Mouse (Mus musculus) heart, postnatal 10 days (tissue): Measurements from ENCODE around the gene Bace1. TPM values are rescaled to one million over a fixed set of nuclear protein-coding genes. Genes with fewer than 3 reads are reported as not detected.
"Not testable (repeated sequence)": the region's sequence is repeated elsewhere in the genome, so short reads cannot be mapped to it uniquely, and the experiment has no call there.

ENCODE experiments used
- DNase-seq, 2 experiments: peaks; one replicate each; pipeline ENCODE4 v3.0.0; 2021
- intact Hi-C: fragments of 180-260 bp; cut with DNase I; formaldehyde crosslinking; loops from one replicate; pipeline ENCODE4 v1.15.1; 2025
- total RNA-seq, 2 experiments: library from RNA; stranded (reverse); gene quantifications; 2 replicates each; pipeline ENCODE4 v1.2.3; 2021

Bace1 gene
- total RNA-seq, 2 experiments from 2014 or later, result 43.7 to 55.0 TPM

- intact Hi-C loops, result no loop called here
- DNase-seq, result no peak
Measured at GRCm38 (mm10) chr9:45832898-45833297, 5.5 kb upstream of the Bace1 start.

DNA sequence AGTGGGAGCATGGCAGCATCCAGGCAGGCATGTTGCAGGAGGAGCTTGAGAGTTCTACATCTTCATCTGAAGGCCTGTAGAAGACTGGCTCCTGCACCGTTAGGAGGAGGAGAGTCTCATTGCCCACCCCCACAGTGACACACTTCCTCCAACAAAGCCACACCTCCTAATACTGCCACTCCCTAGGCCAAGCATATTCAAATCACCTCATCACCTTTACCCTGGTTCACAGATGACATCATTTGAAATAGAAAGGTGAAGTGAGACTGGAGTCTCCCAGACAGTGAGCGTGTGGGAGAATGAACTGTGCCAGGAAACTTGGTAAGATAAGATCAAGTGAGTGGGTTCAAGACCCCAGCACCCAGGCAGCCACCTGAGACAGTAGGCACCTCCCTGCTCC is 4.9 kb upstream of the Bace1 start:
- intact Hi-C loops, result no loop called here
- no peak for DNase-seq

DNA sequence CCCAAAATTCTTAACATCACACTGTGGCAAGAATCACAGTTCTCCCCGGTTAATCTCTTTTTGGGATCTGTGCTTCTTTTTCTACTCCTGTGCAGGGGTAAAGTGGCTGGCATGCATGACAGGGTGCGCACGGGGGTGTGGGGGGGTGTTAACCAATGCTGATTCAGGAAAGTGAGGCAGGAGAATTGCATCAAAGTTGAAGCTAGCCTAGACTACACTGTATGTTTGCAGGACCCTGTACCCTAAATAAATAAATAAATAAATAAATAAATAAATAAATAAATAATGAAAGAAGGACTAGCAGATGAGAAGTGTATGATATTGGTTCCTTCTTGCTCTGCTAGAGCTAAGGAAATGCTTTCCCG is 329 bp upstream of the Bace1 start:
- intact Hi-C loops, result no loop called here
- DNase-seq, result no peak

DNA sequence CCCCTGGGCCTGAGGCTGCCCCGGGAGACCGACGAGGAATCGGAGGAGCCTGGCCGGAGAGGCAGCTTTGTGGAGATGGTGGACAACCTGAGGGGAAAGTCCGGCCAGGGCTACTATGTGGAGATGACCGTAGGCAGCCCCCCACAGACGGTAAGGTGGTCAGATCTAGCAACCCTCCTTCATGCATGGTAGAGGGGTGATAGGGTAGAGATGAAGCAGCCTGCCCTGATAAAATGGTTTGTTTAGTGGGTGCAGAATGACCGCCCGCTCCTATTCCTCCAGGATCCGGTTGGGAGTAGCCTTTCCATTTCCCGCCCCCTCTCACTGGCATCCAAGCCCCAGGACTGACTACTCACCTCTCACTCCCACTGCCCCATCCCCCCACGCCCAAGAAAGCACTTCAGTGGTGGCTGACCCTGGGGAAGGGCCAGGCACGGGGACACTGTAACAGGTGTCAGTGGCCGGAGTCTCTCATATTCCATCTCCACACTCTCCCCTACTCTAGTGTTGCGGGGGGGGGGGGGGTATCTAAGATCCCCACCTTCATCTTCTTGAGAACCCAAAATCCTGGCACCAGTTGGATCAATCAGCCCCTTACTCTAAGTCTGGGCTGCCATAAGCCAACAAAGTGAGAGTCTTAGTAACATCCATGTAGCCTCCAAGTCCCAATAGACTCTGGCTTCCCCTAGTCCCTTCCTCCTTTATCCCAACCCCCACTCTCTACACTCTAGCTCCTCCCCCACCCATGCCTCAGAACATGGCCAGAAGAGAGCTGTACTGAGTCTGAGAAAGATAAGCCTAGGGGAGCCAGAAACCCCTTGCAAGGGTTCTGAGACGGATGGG is 980 bp downstream of the Bace1 start:
- intact Hi-C loops, result no loop called here

DNA sequence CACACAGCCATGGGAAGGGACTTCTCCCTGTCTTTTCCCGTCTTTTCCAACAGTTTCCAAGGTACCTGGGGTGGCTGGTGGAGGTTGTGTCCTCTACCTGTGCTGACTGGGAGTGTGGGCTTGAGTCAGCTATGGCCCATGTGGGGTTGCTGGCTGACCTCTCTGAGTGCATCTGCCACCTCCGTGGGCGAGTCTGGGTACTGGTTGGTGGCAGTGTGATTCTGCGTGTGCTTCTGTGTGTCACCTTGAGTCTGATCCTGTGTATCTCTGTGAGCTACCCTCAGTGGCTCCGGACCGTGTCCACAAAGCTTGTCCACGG is 1.6 kb downstream of the Bace1 start:
- intact Hi-C loops, result loop anchor here (5.0 kb wide), 1 partner anchor 37 kb away; no protein-coding TSS in a partner anchor
- DNase-seq, result peak in 1 of 2 experiments; percentile 31

More for the DNA sequence above, 980 bp downstream of the Bace1 start:
- peak in 1 of 2 experiments; percentile 45 for DNase-seq

- DNase-seq, result peak in 1 of 2 experiments; percentile 50
- intact Hi-C loops, result loop anchor here (5.0 kb wide), 1 partner anchor 37 kb away; no protein-coding TSS in a partner anchor
Measured at GRCm38 (mm10) chr9:45840331-45840730, 2.0 kb downstream of the Bace1 start.

DNA sequence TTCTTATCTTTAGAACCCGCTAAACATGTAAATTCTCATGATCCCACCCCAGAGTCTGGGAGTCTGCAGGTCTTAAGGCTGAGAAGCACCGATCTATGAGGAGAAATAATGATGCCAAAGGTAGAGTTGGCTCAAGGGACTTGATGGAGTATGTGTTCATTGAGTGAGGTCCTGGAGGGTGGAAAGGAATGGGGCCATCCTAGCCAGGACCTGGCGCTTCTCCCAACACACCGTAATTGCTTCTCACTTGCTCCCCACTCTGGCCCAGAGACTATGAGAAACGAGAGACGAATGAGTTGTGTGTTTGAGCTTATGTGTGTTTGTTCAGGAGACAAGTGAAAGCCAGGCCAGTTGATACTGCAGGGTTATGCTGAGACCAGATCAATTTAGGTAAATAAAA is 3.1 kb downstream of the Bace1 start:
- intact Hi-C loops, result loop anchor here (5.0 kb wide), 1 partner anchor 36 kb away; no protein-coding TSS in a partner anchor
- DNase-seq, result no peak

GRCm38 (mm10) chr9:45843007-45843406 is 4.6 kb downstream of the Bace1 start:
- no peak for DNase-seq
- intact Hi-C loops, result loop anchor here (5.0 kb wide), 1 partner anchor 34 kb away; no protein-coding TSS in a partner anchor

DNA sequence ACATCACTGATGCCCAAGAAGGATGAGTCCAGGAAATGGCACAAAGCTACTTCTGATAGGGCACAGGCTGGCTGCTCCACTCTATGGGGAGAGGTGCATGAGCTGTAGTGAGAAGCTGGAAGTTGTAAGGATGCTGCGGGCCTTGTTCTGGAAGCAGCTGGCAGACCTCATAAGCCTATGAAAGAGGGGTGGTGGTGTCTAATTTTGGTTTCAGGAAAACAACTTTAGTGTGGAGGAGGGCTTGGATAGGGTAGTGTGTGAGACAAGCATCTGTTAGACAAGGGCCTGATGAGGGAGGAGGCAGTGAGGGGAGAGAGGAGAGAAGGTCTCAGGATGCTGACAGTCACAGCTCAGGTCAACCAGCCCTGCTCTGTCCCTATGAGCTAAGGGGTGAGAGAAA is 5.4 kb downstream of the Bace1 start:
- DNase-seq, result no peak
- intact Hi-C loops, result loop anchor here (5.0 kb wide), 1 partner anchor 34 kb away; no protein-coding TSS in a partner anchor

GRCm38 (mm10) chr9:45845541-45845940 is 7.2 kb downstream of the Bace1 start:
- no peak for DNase-seq
- intact Hi-C loops, result no loop called here

GRCm38 (mm10) chr9:45846176-45846575 is 7.8 kb downstream of the Bace1 start:
- intact Hi-C loops, result not testable (repeated sequence)

DNA sequence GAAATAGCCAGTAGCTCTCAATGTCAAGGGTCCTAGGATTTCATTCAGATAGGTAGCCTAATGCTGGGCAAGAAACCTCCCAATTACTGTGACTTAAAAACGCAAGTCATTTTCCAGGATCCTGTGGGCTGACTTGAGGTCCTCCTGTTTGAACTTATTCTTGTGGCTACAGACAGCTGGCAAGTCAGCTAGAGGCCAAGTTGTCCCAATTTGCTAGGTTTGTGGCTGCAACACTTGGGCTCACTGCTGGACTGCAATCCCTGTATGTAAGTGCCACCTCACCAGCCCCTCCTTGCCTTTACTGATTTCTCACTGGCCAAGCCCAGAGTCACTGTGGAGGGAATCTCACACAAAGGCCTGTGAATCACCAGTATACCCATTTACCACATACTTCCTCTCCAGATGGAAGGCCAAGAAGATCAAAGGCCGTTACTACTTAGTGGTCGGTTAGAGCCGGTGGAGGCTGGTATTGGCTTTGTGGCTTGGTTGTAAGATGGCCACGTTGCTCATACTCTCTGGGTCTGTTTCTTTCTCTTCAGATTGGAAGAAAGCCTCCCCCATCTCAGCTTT is 8.6 kb downstream of the Bace1 start:
- DNase-seq, result no peak
- intact Hi-C loops, result no loop called here

More at GRCm38 (mm10) chr9:45846176-45846575, 7.8 kb downstream of the Bace1 start:
- DNase-seq, result not testable (repeated sequence)

DNA sequence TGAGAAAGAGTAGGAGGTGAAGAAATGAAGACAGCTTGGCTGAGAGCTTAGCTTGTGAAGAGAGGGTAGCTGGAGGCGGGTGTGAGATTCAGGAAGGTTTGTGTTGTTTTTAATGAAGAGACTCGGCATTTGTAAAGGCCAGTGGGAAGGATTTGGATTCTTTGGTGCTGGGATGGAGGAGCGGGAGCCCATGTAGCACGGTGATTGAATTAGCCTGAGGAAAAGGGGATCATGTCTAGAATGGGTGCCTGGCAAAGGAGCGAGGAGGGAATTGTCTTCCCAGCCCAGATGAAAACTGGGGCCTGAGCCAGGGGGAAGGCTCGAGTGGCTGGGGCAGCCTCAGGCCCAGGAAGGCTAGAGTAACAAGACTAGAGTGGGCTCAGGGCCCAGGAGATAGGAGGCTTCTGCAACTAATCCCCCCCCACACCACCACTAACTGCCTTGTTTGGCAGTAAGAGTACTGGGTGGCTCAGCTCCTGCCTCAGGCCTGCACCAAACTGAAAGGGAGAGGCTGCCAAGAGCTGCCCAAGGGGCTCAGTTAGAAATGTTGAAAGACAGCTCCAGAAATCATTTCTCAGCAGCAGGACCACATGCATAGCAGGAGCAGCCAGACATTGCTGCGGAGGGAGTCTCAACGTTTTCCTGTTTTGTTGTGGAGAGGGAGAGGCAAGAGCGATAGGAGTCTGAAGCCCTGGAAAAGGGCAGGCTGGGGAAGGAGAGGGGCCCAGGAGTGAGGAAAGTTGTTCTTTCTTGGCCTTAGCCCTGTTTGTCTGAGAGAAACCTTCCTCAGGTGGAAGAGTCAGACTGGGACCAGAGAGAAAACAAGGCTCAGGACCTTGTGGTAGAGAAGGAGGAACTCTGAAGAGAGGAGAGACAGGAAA is 11.4 kb downstream of the Bace1 start:
- peak; percentile 82 to 86 for DNase-seq
- intact Hi-C loops, result no loop called here

DNA sequence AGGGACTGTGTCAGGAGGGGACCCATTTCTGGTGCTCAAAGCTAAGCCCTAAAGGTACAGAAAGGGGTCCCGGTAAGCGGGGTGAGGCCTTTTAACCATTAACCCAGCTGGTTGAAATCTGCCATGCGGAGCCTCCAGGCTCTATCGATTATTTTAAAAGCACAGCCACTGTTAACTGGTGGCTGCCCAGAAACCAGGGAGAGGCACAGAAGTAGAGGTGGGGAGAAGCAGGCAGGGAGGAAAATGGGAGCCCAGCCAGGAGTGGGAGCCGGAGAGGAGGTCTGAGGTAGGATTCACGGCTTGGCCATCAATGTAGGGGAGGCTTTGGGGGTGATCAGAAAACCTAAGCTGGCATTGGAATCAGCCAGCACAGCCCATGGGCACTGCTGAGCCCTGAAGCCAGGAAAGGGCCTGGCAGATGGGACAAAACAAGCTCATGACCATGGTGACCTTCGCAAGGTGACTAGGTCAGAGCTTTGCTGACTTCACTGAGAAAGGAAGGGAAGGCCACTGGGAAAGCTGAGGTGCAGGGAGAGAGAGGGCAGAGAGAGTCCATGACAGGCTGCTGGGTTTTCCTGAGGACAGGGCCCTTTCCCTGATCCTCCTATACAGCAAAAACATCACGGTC is 12.3 kb downstream of the Bace1 start:
- intact Hi-C loops, result no loop called here
- DNase-seq, result peak; percentile 33 to 49

- intact Hi-C loops, result no loop called here
- DNase-seq, result no peak
Measured at GRCm38 (mm10) chr9:45851330-45851729, 12.9 kb downstream of the Bace1 start.

DNA sequence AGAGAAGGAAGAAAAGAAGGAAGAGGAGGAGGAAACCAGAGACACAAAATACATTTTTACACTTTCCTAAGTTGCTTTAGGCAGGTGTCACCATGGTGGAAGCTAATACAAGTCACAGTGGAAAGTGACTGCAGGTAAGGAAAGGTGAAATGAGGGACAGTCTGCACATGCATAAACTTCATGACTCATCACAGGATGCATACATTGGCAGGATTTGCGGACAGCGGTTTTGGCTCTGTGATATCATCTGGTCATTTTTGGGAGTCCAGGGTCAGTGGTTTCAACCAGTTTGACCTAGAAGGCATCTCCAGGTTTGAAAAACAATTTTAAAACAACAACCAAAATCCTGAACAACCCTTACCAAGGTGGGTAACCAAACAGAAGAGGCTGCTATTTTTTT is 13.4 kb downstream of the Bace1 start:
- intact Hi-C loops, result no loop called here
- DNase-seq, result no peak

- no peak for DNase-seq
- intact Hi-C loops, result no loop called here
Measured at GRCm38 (mm10) chr9:45853695-45854094, 15.3 kb downstream of the Bace1 start.

DNA sequence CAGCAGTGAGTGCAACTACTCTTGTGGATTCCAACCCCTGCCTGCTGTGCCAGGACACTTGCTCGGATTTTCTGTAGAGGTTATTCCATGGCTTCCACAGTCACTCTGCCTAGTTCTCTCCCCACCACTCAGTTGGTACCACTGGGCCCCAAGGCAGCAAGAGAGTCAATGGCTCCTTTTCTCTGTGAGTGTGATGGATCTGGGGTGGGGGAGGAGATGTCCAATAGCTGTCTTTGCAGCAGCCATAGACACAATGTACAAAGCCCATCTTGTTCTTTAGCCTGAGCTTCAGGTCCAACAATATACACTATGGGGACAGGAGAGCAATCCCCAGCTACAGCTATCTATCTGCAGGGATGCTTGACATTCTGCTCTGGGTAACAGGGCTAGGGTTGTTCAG is 15.8 kb downstream of the Bace1 start:
- no peak for DNase-seq
- intact Hi-C loops, result no loop called here

GRCm38 (mm10) chr9:45859364-45859763 is 21.0 kb downstream of the Bace1 start:
- DNase-seq, result no peak
- intact Hi-C loops, result no loop called here

GRCm38 (mm10) chr9:45861813-45862212 is 23.4 kb downstream of the Bace1 start:
- no peak for DNase-seq
- intact Hi-C loops, result no loop called here

- DNase-seq, result no peak
- intact Hi-C loops, result no loop called here
Measured at GRCm38 (mm10) chr9:45869181-45869580, 30.8 kb downstream of the Bace1 start.
